Comparison of ENCODE assay signal across 9 mouse cellular contexts in the genomic region with DNA sequence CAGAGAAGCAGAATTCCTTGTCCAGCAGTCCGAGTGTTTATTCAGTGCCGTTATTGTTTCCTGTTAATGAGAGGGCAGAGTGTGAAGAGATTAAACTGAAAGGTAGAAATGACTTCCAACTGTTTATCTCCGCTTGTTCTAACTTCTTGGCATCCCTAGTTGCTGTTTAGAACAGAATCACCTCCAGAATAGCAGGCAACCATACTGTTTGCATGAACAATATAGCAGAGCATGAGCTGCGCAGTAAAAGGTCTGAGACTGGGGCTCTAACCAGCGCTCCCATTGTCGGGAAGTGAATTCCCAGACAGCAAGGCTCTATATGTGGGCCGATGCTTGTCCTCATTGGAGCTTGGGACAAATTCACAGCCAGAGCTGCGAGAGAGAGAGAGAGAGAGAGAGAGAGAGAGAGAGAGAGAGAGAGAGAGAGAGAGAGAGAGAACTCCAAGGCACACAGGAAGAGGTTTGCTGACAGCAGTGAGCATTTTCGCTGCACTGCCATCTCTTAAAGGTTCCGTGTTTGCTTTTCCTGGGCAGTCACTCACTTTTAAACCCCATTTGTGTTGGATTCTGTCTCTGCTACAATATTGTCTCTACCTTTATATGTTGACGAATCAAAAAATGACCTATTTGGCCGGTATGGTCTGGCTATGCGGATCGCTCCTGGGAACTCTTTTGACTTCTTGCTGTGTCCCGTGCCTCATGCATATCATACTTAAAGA. TPM values are rescaled to one million over a fixed set of nuclear protein-coding genes. Genes with fewer than 3 reads are reported as not detected.
DNase-seq lines count a peak whose midpoint lies in the region; ATAC-seq and TF ChIP-seq lines count a peak whose summit lies in the region.
"Had no signal": no experiment of that assay in that cellular context is flagged by ENCODE, and none has a peak within 500 bp of the region (broad histone marks: within the 10 kb centered on the region; RNA-seq: fewer than 3 reads in every experiment).

No protein-coding gene starts in this region.

- TF ChIP-seq CTCF in layer of hippocampus, adult 2 months (conservative IDR thresholded peaks at IDR 0.05): no peak
- TF ChIP-seq CTCF in bone marrow macrophage, adult 2 months (IDR thresholded peaks at IDR 0.05; ENCODE audit: low read depth, low read length): no peak

- peak overlapping the region; percentile 53 for H3K4me3 ChIP-seq in layer of hippocampus, adult 2 months
- peak overlapping the region; percentile 61 for H3K4me3 ChIP-seq in bone marrow macrophage, adult 2 months (ENCODE audit: insufficient read depth, low read length)

- TF ChIP-seq POLR2A in bone marrow macrophage, adult 2 months (IDR thresholded peaks at IDR 0.05; ENCODE audit: borderline replicate concordance, low read depth, low read length): no peak

- peak; percentile 8 to 28; a peak in 1 of 4 replicates for ATAC-seq in hematopoietic stem cell, adult 5-6 weeks (replicated peaks in 1 of 2; ENCODE audit: insufficient read depth in 1 of 2, low FRiP score in 2 of 2, low TSS enrichment in 1 of 2, low read depth in 1 of 2, poor library complexity in 2 of 2, severe bottlenecking in 2 of 2)

- H3K4me1 ChIP-seq in bone marrow macrophage, adult 2 months (ENCODE audit: control insufficient read depth, insufficient read depth, low read length): peaks cover 9% of the 10 kb centered on the region

- no peak for DNase-seq in layer of hippocampus, adult 2 months (ENCODE audit: low spot score in 2 of 2)
- no peak for DNase-seq in layer of hippocampus, postnatal 14 days (ENCODE audit: low spot score in 2 of 2)
- DNase-seq in natural killer cell, adult 2 months (ENCODE audit: low spot score in 2 of 2): peak; percentile 32 to 37
- no peak for DNase-seq in cerebellum, adult 9-11 months
- DNase-seq in layer of hippocampus, postnatal 36 days: no peak
- DNase-seq in frontal cortex, postnatal 25 days (ENCODE audit: low spot score in 2 of 2): no peak

- H3K27ac ChIP-seq in layer of hippocampus, adult 2 months: peak overlapping the region; percentile 61
- no peak overlapping the region for H3K27ac ChIP-seq in bone marrow macrophage, adult 2 months (ENCODE audit: insufficient read depth, low read depth, low read length)

RNA-seq across cellular contexts. Expression of gene Gbp5, which starts 3.5 kb away (rescaled TPM):
- total RNA-seq in layer of hippocampus, adult 2 months (2021): 1 to 10 TPM; 1.5 to 1.8 TPM
- total RNA-seq in layer of hippocampus, postnatal 14 days (2021): 1 to 10 TPM; 1.3 to 1.5 TPM
- 8.3 and 9.6 TPM in 2 replicates for polyA plus RNA-seq in bone marrow macrophage, adult 2 months (2012; ENCODE audit: insufficient read depth, insufficient read length, missing spikeins)
- 18.6 and 24.2 TPM in 2 replicates for total RNA-seq in hematopoietic stem cell, adult 5-6 weeks (2017)
- total RNA-seq in layer of hippocampus, postnatal 36 days (2021): 1 to 10 TPM; 2.5 to 3.9 TPM
- polyA plus RNA-seq: limb, embryonic 11.5 days had no signal

RNA-seq across cellular contexts. Expression of gene Gbp7, which starts 32.9 kb away (rescaled TPM):
- total RNA-seq in layer of hippocampus, adult 2 months (2021): 1 to 10 TPM; 2.6 to 3.3 TPM
- 1 to 10 TPM; 2.7 to 2.8 TPM for total RNA-seq in layer of hippocampus, postnatal 14 days (2021)
- polyA plus RNA-seq in bone marrow macrophage, adult 2 months (2012; ENCODE audit: insufficient read depth, insufficient read length, missing spikeins): 18.6 and 20.4 TPM in 2 replicates
- total RNA-seq in hematopoietic stem cell, adult 5-6 weeks (2017): 61.7 and 63.0 TPM in 2 replicates
- 1 to 10 TPM; 2.3 to 2.4 TPM for total RNA-seq in layer of hippocampus, postnatal 36 days (2021)

Comparison
In these comparisons a context has a peak if more than half of its experiments do, and no peak if none do; other contexts are left out.
1. DNase-seq: peak in natural killer cell, adult 2 months (2 of 2); none in layer of hippocampus, adult 2 months (0 of 2), layer of hippocampus, postnatal 14 days (0 of 2), cerebellum, adult 9-11 months (single experiment), layer of hippocampus, postnatal 36 days (0 of 2) and frontal cortex, postnatal 25 days (0 of 2).
2. RNA of gene Gbp7, which starts 32.9 kb away (total RNA-seq): 61.7 to 63.0 TPM in hematopoietic stem cell, adult 5-6 weeks; 2.6 to 3.3 TPM in layer of hippocampus, adult 2 months, 2.7 to 2.8 TPM in layer of hippocampus, postnatal 14 days and 2.3 to 2.4 TPM in layer of hippocampus, postnatal 36 days; every median in the first group is over 10 times any median in the second.